Mouse (Mus musculus): ENCODE results near the gene Hacl1.

- no peak for TF ChIP-seq POLR2A (IDR thresholded peaks at IDR 0.05; ENCODE audit: borderline replicate concordance, extremely low read depth, low read depth, low read length)
- TF ChIP-seq CTCF (IDR thresholded peaks at IDR 0.05; ENCODE audit: insufficient read depth, low read length): no peak
Observed at GRCm38 (mm10) chr14:31557784-31558183, 83.3 kb downstream of the Hacl1 start.

Data from lung, adult 2 months (tissue).